Mouse (Mus musculus) layer of hippocampus, adult 8-10 months (tissue): ENCODE measurements around the gene Bmpr1a. TPM values are rescaled to one million over a fixed set of nuclear protein-coding genes. Genes with fewer than 3 reads are reported as not detected.
"Not testable (repeated sequence)": the region's sequence is repeated elsewhere in the genome, so short reads cannot be mapped to it uniquely, and the experiment has no call there.

Source experiments
- DNase-seq, 2 experiments: peaks; one replicate each; pipeline ENCODE4 v3.0.0; 2022; ENCODE audit warnings: low spot score in 2 of 2
- total RNA-seq, 4 experiments: library from RNA; stranded (reverse); gene quantifications; 2 replicates each; pipeline ENCODE4 v1.2.4; 2022

The Bmpr1a gene
- total RNA-seq, 4 experiments from 2014 or later, result 35.9 to 42.7 (median 37.0) TPM

- no peak for DNase-seq
Measured at GRCm38 (mm10) chr14:34397871-34398270, 105.3 kb downstream of the Bmpr1a start.

GRCm38 (mm10) chr14:34393295-34393694 is 109.8 kb downstream of the Bmpr1a start:
- DNase-seq, result no peak

GRCm38 (mm10) chr14:34382921-34383704 is 120.0 kb downstream of the Bmpr1a start:
- DNase-seq, result no peak

GRCm38 (mm10) chr14:34378560-34379331 is 124.4 kb downstream of the Bmpr1a start:
- no peak for DNase-seq

- DNase-seq, result no peak
Measured at GRCm38 (mm10) chr14:34377121-34377520, 126.0 kb downstream of the Bmpr1a start.

GRCm38 (mm10) chr14:34375941-34376340 is 127.2 kb downstream of the Bmpr1a start:
- DNase-seq, result no peak

- DNase-seq, result no peak
Measured at GRCm38 (mm10) chr14:34375415-34375904, 127.7 kb downstream of the Bmpr1a start, which contains the start of gene Mmrn2. TSS of gene Mmrn2 (plus strand) at chr14:34375465.

- no peak for DNase-seq
Measured at GRCm38 (mm10) chr14:34374577-34374976, 128.6 kb downstream of the Bmpr1a start, which contains the start of gene Sncg. TSS of gene Sncg (minus strand) at chr14:34374789.

GRCm38 (mm10) chr14:34373581-34373980 is 129.6 kb downstream of the Bmpr1a start:
- no peak for DNase-seq

- DNase-seq, result peak in 1 of 2 experiments; percentile 43
Measured at GRCm38 (mm10) chr14:34372646-34373045, 130.5 kb downstream of the Bmpr1a start.

GRCm38 (mm10) chr14:34371763-34372162 is 131.4 kb downstream of the Bmpr1a start:
- DNase-seq, result no peak

GRCm38 (mm10) chr14:34370921-34371320 is 132.2 kb downstream of the Bmpr1a start:
- DNase-seq, result no peak

- no peak for DNase-seq
Measured at GRCm38 (mm10) chr14:34370203-34370602, 132.9 kb downstream of the Bmpr1a start.

GRCm38 (mm10) chr14:34365147-34365507 is 138.0 kb downstream of the Bmpr1a start:
- no peak for DNase-seq

GRCm38 (mm10) chr14:34364254-34365146 is 138.6 kb downstream of the Bmpr1a start:
- not testable (repeated sequence) for DNase-seq

GRCm38 (mm10) chr14:34363490-34364253 is 139.5 kb downstream of the Bmpr1a start:
- peak in 1 of 2 experiments; percentile 19 for DNase-seq

GRCm38 (mm10) chr14:34362726-34363445 is 140.3 kb downstream of the Bmpr1a start:
- DNase-seq, result peak; percentile 55 to 62

GRCm38 (mm10) chr14:34362135-34362534 is 141.0 kb downstream of the Bmpr1a start:
- DNase-seq, result no peak
